Mouse (Mus musculus): Measurements from ENCODE around the gene Eva1a.

Eva1a gene

DNA sequence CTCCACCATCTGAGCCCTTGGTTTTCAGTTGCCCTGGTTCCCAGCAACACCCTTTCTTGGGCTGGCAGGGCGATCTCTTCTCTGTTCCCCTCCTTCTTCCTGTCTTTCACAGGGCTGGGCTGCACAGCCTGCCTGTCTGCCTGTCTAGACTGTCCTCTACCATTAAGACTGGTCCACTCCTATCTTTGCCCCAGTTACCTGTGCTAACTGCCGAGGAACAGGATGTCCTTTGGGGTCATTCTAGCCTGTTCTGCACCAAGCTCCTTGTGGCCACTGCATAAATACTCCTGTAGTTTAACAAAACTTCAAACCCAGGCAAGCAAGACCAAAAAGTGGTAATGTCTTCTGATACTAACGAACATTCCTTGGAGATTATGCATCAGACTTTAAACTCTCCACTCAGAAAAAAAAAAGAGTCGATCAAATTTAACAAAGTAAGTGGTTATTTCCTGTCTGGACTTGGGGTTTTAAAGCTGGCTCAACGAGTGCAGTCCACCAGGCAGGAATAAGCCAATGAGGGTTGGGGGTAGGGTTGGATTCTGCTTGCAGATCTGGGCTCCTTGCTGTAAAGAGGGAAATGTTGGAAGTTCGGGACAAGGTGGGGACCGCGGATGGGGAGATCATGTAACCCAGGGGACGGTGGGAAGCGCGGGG, at the start of gene Eva1a:
Gene Eva1a, plus strand, starts transcription at position 210 of the 654 bp plus-strand sequence.
- DNase-seq (ENCODE audit: low read depth, low spot score): no peak

DNA sequence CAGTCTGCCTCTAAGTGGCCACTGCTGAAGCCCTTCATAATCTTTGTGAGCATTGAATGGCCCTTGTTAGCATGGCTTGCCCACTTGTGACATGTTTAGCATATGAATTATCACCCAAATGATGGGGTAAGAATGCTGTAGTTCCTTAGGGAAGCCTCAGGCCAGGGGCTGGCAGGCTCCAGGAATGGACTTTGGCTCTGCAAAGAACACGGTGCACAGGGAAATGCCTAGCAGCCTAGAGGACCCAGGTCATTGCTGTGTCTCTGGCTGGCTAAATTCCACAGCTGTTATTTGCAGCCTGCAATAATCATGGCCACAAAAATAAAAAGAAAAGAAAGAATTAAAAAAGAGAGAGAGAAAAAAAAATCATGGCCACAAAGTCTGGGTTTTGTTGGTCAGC, 28.5 kb upstream of the Eva1a start:
- DNase-seq (ENCODE audit: low read depth, low spot score): no peak

DNA sequence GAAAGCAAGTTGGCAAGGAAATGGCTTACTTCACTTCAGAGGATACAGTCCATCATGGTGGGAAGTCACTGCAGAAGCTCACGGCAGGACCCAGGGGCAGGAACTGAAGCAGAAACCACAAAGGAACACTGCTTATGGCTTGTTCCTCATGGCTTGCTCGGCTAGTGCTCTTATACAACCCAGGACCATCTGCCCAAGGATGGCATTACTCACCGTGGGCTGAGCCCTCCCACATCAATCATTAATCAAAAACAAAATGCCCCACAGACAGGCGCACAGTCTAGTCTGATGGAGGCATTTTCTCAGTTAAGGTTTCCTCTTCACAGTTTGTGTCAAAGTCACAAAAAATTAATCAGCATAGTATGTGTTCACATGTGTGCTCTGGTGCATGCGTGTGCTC, 19.8 kb upstream of the Eva1a start:
- DNase-seq (ENCODE audit: low read depth, low spot score): no peak

DNA sequence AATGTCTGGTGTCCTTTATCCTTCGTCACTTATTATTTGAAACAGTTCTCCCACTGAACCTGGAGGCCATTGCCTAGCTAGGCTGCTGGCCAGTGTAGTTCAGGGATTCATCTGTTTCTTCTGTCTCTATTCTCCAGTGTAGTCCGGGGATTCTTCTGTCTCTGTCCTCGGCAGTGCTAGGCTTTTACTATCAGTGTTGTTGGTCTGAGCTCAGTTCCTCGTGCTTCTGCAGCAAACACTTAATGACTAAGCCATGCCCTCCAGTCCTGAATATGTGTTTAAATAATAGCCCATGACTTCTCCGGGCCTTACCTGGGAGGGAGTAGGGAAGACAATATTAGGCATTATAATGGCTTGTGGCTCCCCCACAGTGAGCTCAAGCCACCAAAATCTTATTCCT, 19.3 kb upstream of the Eva1a start:
- DNase-seq (ENCODE audit: low read depth, low spot score): no peak

DNA sequence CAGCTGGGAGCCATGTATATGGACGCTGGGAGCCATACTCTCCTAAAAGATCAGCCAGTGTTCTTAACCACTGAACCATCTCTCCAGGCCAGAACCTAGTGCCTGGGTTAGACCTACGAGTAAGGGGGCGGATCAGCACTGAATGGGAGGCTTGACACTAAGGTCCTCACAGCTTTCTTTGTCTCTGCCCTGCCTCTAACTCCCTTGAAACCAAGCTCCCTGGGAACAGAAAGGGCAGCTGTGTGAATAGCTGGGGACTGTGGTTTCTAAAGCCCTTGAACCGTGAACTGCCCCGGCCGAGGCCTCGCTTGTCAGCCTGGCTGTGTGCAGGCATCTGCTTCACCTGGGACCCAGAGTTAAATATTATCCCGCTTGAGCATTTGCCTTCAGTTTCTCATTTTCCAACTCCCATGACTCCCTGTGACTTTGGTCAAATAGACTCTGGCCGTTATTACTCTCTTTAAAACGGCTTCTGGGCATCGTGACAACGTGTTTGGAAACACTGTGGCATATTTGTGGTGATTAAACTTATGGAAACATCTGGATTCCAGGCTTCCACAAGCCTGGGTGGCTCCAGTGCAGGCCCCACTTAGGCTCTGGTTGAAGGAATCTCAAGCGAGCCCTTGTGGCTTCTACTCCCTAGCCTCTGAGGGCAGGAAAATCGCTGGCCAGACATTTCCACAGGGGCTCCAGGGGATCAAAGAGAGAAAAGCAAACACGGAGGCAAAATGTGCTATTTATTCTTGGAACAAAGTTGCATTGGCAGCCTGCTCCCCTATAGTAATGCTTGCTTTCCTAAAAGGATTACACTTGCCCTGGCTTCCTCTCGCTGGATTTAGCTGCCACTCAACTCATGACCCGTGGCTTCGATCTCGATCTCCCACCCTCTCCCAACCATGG, 11.0 kb upstream of the Eva1a start:
- no peak for DNase-seq (ENCODE audit: low read depth, low spot score)

DNA sequence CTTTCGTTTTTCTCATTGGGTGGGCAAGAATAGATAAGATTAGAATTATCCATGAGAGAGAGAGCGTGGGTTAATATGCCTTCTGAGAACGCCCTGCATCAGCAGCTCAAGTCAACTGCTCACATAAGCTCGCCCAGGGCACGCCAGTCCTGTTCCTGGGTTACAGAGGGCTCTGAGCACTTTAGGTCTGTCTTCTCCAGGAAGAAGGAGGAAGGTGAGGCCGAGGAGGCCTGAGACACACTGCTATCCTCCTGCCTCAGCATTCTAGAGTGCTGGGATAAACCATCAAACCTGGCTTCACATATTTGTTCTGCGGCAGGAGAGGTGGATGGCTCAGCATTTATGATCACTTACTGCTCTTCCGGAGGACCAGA, 10.3 kb upstream of the Eva1a start:
- DNase-seq (ENCODE audit: low read depth, low spot score): no peak

DNA sequence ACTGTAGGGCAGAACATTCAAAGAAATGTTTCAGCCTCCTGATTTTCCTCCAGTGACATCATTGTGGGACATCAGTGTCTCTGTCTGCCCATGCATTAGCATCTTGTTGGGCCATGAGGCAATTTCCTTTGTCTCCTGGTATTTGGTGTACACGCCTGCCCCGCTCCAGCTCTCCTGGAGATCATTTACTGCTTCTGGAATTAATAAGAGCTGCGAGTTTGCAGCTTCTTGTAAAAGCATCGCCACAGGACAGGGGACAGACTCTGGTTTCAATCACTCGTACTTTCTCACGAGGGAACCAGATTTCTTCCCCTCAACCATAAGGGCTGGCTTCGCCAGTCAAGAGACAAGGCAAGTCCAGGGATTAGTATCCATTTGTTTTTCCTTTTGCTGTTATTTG, 3.6 kb upstream of the Eva1a start:
- DNase-seq (ENCODE audit: low read depth, low spot score): no peak

DNA sequence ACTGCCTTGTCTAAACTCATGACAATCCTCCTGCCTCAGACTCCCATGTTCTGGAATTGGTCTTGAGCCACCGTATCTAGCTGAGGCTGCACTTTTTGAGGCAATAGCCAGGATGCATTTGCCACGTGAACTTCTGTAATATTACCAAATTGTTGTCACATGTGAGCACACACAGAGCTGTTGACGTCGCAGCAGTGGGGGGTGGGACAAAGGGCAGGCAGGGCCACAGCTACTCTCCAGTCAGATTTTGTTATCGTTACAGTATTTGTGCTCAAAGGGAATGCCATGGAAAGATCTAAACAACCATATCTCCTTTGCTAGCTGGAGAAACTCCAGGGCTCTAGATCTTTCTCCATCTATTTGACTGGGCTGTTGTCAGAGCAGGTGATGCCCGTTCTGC, 1.6 kb upstream of the Eva1a start:
- DNase-seq (ENCODE audit: low read depth, low spot score): no peak

DNA sequence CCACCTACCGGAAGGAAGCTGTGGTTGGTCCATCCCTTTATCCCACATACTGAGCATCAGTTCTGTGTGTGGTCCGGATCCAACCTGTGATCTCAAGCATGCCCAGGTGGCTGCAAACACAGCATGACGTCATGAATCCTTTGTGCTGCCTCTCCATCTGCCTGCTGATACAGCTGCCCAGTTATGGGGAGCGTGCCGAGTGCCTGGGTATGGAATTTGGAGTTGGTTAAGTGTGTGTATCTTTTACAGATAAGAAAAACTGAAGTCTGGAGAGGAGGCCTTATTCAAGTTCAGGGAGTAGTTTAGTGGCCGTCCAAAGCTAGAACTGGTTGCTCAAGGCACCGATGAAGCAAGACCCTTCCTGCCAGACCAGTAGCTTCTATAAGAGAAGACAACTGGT, 875 bp upstream of the Eva1a start:
- no peak for DNase-seq (ENCODE audit: low read depth, low spot score)

DNA sequence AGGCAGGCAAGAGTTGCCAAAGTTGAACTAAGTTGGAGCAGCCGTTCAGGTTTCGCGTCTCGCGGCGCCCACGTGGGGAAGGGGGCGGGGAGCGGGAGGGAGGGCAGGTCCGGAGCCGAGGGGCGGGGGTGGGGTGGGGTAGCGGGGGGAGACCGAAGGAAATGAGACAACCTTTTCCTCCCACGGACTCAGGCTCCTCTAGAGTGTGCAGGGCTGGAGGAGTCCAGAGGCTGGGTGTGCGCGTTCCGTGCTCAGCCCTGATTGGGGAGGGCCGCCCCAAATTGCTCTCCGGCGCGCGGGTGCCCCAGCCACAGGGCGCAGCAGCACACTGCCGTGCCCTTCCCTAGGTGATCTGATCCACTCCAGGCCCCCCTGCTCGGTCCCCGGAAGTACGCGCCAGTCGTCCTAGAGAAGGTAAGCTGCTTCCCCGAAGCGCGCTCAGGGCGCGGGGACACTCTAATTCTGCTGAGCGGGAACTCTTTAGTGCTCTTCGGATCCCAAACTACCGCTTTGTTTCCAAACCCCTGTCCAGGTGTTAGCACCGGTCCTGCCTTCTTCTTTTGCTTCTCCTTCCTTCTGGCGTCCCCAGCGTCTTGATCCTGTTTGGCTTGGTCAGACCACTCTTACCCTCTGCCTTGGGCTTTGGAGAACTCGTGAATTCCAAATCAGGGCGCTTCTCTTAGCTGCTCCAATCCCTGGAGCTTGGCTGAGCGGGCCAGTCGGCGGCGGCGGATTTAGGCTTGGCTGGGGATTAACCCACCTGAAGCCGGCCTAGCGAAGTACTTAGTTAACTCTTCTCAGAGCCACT, 849 bp downstream of the Eva1a start:
- DNase-seq (ENCODE audit: low read depth, low spot score): no peak

DNA sequence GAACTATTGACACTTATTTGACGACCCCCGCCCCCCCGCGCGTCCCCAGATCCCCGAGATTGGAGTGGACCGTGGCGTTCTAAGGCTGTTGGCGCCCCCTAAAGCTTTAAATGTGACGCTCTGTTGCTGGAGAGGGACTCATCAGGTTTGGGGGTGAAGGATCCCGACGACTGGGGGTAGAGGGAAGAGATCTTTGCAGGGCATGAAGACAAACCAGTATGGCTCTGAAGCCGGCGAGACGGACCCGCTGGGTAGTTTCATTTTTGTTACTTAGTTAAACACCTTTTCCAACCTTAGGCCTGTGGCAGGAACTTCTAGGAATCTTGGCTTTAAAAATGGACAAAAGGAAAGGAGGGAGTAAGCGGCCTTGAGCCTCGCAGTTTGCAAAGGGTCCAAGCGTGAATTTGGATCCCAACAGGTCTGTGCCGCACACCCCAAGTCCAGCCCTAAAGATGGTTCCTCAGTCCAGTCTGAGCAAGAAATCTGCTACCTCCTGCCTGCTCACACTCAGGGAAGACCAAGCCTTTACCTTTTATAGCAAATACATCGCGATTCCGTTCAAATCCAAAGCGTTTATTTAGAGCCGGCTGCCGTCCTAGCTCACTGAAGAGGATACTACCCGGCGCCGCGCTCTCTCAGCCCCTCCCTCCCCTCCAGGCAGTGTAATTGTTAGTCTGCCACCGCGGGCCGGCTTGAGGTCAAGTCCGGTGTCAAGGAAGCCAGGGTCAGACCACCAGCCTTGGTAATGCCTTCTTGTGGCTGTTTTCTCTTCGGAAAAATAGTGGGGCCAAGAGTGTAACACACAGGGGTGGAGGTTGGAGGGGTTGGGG, 1.7 kb downstream of the Eva1a start:
- DNase-seq (ENCODE audit: low read depth, low spot score): no peak

DNA sequence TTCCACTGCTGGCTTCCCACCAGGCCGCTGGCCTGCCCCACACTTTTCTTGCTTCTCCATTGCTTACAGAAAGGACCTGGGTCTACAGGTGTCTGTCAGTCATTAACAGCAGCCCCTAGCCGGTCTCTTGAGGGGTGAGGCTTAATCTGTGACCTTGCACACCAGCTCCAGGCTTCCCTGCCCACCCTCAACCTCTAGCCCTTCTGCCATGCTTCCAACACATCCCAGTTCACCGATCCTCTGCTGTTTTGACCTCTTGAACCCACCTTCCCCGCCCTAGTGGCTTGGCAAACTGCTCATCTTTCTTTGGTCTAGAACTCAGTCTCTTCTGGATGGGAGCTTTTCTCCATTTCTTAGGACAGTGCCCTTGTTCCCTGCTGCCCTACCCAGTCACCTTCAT, 2.8 kb downstream of the Eva1a start:
- DNase-seq (ENCODE audit: low read depth, low spot score): no peak

DNA sequence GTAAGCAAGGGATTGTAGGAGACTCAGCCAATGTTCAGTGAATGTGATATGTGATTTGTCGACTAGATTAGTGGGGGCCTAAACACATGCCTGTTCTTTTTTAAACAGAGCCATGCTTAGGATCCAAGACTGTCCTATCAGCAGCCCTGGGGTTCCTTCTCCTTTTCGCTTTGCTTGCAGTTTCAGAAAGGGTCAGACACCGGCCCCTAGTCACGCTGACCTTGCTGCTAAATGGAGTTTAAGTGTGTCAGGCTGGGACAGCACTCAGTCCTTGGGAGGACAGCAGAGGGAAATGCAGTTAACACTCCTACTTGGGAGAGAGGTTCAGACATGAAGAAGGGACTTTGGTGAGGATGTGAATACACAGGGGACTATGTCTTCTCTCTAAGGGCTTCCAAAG, 3.7 kb downstream of the Eva1a start:
- DNase-seq (ENCODE audit: low read depth, low spot score): no peak

DNA sequence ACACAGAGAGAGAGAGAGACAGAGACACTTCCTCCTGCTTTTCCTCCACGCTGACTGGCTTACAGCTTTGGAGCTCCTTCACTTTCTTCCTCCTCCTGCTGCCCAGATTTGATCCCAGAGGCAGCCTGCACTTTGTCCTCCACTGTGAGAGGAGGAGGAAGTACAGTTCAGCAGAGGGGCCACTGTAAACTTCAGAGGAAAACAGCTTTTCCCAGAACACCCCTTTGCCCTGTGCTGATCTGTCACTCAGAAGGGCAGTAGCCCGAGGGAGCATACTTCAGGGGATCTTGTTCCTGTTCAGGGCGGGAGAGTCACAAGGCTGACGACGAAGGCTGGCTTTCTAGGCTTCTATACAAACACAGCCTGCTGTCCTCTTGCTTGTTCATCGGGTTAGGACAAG, 7.1 kb downstream of the Eva1a start:
- no peak for DNase-seq (ENCODE audit: low read depth, low spot score)

DNA sequence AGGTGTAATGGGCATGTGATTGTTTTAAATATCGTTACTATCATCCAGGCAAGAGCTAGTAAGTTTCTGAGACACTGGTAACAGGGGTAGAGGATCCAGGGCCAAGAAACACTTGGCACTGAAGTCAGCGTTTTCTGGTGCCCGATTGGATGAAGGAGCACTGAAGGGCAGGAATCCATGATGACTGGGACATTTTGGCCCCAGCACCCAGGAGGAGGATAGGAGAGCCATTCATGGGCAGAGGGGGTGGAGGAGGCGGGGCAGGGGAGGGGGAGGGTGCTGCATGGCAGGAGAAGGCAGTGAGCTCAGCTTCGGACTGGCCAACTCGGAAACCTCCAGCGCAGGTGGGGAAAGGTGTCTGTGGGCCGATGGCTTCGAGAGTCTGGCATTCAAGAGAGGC, 9.4 kb downstream of the Eva1a start:
- DNase-seq (ENCODE audit: low read depth, low spot score): no peak

DNA sequence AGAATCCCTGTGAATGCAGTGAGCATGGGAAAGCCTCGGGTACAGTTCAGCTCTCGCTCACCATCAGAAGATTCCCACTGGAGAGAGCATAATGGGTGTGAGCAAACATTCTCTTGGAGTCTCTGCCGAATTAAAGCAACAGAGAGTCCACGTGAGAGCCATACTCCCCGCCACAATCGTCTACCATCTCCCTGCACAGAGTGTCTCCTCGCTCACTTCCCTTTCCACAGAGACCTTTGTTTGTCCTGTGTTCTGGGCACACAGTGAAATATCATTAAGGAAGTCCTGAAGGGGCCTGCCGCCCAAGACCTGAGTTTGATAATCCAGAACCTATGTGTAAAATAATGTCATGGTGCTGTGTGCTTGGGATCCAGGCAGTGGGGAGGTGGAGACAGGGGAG, 10.7 kb downstream of the Eva1a start:
- no peak for DNase-seq (ENCODE audit: low read depth, low spot score)

DNA sequence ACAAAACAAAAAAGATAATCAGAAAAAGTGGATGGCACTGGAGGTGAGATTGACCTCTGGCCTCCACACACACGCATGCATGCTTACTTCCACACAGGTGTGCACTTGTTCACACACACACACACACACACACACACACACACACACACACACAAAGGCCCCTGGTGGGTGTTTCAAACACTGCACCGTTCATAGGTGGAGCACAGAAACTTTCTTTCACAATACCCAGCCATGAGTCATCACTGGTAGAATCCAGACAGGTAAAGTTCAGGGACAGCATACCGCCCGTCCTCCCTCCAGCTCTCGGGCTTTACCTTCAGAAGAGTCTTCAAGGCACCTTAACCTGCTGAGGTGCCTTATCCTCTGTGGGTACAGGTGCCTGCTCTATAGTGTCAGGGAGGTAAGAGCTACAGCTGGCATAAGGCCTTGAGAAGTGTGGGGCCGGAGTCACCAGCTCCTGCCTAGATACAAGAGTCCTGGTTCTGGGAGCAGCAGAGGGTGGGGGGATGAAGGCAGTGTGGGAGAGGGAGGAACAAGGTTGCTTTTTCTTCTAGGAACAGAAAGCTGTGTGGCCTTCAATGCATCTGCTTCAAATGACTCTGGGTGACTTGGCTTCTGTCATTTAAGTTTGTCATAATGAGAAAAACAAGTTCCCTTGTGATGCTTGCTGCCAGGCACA, 11.3 kb downstream of the Eva1a start:
- DNase-seq (ENCODE audit: low read depth, low spot score): no peak

DNA sequence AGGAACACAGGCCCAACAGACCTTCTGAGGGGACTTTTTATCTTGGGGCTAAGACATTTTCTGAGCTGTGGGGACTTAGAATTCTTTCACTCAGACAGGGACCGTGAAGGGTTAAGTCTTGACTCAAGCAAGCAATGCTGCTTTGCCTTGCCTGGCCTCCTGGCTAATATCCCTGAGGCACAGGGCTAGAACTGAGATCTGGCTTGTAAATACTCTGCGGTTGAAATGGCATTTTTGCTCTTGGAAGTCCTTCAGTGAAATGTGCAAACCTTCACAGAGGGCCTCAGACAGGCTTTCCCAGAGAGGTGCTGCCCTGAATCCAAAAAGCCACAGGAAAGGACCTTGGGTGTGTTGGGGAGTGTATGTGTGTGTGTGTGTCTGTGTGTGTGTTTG, 11.9 kb downstream of the Eva1a start:
- no peak for DNase-seq (ENCODE audit: low read depth, low spot score)

DNA sequence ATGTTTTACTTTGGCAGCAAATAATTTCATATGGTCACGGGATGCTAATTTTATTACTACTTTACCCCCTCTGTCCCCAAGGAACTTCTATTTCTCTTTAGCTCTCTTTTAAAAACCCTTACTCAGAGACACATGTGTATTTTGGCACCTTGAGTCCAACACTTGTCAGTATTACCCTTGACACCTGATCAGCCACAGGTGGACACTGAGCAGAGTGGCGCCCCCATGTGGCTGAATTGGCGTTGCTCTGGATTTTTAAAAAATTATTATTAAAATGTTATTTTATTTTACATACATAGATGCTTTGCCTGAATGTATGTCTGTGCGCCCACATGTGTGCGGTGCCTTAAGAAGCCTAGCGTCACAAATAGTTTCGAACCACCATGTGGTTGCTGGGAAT, 14.0 kb downstream of the Eva1a start:
- no peak for DNase-seq (ENCODE audit: low read depth, low spot score)

DNA sequence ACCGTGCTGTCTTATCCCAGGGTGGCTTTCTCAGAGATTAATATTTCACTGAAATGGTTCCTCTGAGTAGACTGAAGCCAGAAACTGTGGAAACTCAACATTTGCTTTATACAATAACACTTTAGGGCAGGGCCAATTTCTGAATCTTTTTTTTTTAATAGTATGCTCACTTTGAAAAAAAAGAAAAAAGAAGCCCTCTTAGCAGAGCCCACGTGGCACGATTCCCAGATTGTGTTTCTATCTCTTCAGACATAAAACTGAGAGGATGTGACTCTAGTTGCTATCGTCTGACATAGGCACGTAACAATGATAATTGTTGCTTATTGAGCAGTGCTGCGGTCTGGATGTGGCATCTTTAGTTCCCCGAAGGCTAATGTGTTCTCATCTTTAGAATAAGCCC, 19.1 kb downstream of the Eva1a start:
- DNase-seq (ENCODE audit: low read depth, low spot score): no peak

DNA sequence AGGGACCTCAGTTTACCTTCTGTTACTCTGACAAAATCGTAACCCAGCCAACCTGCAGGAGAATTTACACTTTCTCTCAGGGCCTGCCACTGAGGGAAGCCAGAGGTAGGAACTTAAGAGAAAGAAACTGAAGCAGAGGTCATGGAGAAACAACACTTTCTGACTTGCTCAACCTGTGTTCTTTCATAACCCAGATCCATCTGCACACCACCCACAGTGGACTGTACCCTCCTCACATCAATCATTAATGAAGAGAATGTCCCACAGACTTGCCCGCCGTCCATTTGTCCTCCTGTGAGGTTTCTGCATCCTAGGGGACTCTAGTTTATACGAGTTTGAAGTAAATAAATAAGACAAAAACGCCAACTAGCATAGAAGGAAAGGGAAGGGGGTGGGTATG, 24.4 kb downstream of the Eva1a start:
- no peak for DNase-seq (ENCODE audit: low read depth, low spot score)
